Mouse (Mus musculus) spleen, adult 12 weeks (tissue): ENCODE data around the gene Mdga1.

Experiments
- DNase-seq: peaks from one replicate; pipeline ENCODE4 v3.0.0; 2022; ENCODE audit warnings: low spot score

The Mdga1 gene

GRCm38 (mm10) chr17:29981568-29981967, 11.7 kb upstream of the Mdga1 start:
- DNase-seq: no peak

GRCm38 (mm10) chr17:29979841-29980240, 10.0 kb upstream of the Mdga1 start:
- DNase-seq: no peak

- DNase-seq: no peak
Observed at GRCm38 (mm10) chr17:29979020-29979419, 9.1 kb upstream of the Mdga1 start.

GRCm38 (mm10) chr17:29975731-29976130, 5.8 kb upstream of the Mdga1 start:
- peak; percentile 7 for DNase-seq

- DNase-seq: no peak
Observed at GRCm38 (mm10) chr17:29973226-29973625, 3.3 kb upstream of the Mdga1 start.

GRCm38 (mm10) chr17:29971761-29972432, 2.0 kb upstream of the Mdga1 start:
- DNase-seq: no peak

- no peak for DNase-seq
Observed at GRCm38 (mm10) chr17:29965506-29965905, 4.4 kb downstream of the Mdga1 start.

- no peak for DNase-seq
Observed at GRCm38 (mm10) chr17:29963730-29964259, 6.1 kb downstream of the Mdga1 start.

GRCm38 (mm10) chr17:29955880-29956279, 14.0 kb downstream of the Mdga1 start:
- DNase-seq: no peak

GRCm38 (mm10) chr17:29954316-29954715, 15.6 kb downstream of the Mdga1 start:
- no peak for DNase-seq

GRCm38 (mm10) chr17:29951100-29951499, 18.8 kb downstream of the Mdga1 start:
- no peak for DNase-seq

- no peak for DNase-seq
Observed at GRCm38 (mm10) chr17:29950574-29950973, 19.3 kb downstream of the Mdga1 start.

- DNase-seq: no peak
Observed at GRCm38 (mm10) chr17:29947271-29947714, 22.6 kb downstream of the Mdga1 start.

- DNase-seq: no peak
Observed at GRCm38 (mm10) chr17:29944376-29944775, 25.5 kb downstream of the Mdga1 start.

- no peak for DNase-seq
Observed at GRCm38 (mm10) chr17:29939011-29939410, 30.9 kb downstream of the Mdga1 start.

GRCm38 (mm10) chr17:29937350-29937781, 32.5 kb downstream of the Mdga1 start:
- no peak for DNase-seq

- DNase-seq: no peak
Observed at GRCm38 (mm10) chr17:29934133-29934851, 35.6 kb downstream of the Mdga1 start.

GRCm38 (mm10) chr17:29932753-29933152, 37.1 kb downstream of the Mdga1 start:
- DNase-seq: no peak

GRCm38 (mm10) chr17:29931224-29931945, 38.5 kb downstream of the Mdga1 start:
- no peak for DNase-seq

GRCm38 (mm10) chr17:29928751-29929237, 41.1 kb downstream of the Mdga1 start:
- no peak for DNase-seq

- DNase-seq: no peak
Observed at GRCm38 (mm10) chr17:29925608-29926606, 44.0 kb downstream of the Mdga1 start.
